In the genomic region with DNA sequence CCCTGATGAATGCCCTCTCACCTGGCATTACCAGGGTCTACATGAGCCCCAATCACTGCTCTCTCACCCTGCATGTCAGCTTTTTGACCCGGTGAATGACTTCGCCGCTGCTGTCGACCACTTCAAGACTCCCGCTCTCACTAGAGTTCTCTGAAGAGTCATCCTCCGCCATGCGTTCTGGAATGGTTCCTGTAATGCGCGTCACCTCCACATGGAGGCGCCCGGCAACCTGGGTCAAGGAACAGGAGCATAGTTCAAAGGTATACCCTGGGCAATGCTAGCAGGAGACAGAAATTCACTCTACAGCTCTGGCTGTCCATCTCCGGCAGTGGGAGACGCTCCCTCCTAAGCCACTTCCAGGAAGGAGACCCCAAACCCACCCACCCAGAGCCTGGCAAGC, we compare ENCODE assay signal across 13 mouse cellular contexts.
DNase-seq lines count a peak whose midpoint lies in the region; ATAC-seq and TF ChIP-seq lines count a peak whose summit lies in the region.
"Had no signal": no experiment of that assay in that cellular context is flagged by ENCODE, and none has a peak within 500 bp of the region (broad histone marks: within the 10 kb centered on the region; RNA-seq: fewer than 3 reads in every experiment).

No protein-coding gene starts in this region.

- no peak for DNase-seq in cerebellum, adult 2 months
- no peak for DNase-seq in cerebellum, adult 18-20 months
- DNase-seq in left cerebral cortex, adult 2 months (ENCODE audit: extremely low spot score in 1 of 2, low spot score in 2 of 2), result no peak
- no peak for DNase-seq in left cerebral cortex, adult 18-20 months (ENCODE audit: low spot score in 2 of 2)
- DNase-seq in MEL (ENCODE audit: low read depth, low spot score) (no peak), adipocyte (ENCODE audit: low spot score) (no peak)
- no peak for DNase-seq in frontal cortex, postnatal 14 days (ENCODE audit: low spot score in 2 of 2)
- DNase-seq: kidney, adult 8-10 months had no signal

- no peak overlapping the region for H3K9ac ChIP-seq in MEL (ENCODE audit: control insufficient read depth, low read depth, low read length, poor library complexity, severe bottlenecking)
- H3K9ac ChIP-seq: heart, embryonic 13.5 days; midbrain, embryonic 12.5 days; neural tube, embryonic 15.5 days had no signal

- no peak for TF ChIP-seq POLR2A in cerebellum, adult 2 months (IDR thresholded peaks at IDR 0.05; ENCODE audit: borderline replicate concordance, insufficient read depth, low read length)
- TF ChIP-seq POLR2A in MEL (IDR thresholded peaks at IDR 0.05; ENCODE audit: control insufficient read depth in 1 of 2, insufficient read depth in 1 of 2, low read depth in 1 of 2, low read length in 2 of 2, poor library complexity in 1 of 2), result no peak

- TF ChIP-seq EP300 in MEL (IDR thresholded peaks at IDR 0.05; ENCODE audit: low read depth in 1 of 2, low read length in 2 of 2), result no peak

- no peak overlapping the region for H3K27ac ChIP-seq in cerebellum, adult 2 months (ENCODE audit: insufficient read depth, low read length)
- no peak overlapping the region for H3K27ac ChIP-seq in left cerebral cortex, adult 2 months
- no peak overlapping the region for H3K27ac ChIP-seq in MEL (ENCODE audit: control insufficient read depth, low read depth, low read length)
- H3K27ac ChIP-seq: heart, embryonic 13.5 days; midbrain, embryonic 12.5 days; neural tube, embryonic 15.5 days had no signal

- TF ChIP-seq RAD21 in MEL (IDR thresholded peaks at IDR 0.05; ENCODE audit: low read depth, low read length), result no peak

- no peaks in the 10 kb centered on the region for H3K27me3 ChIP-seq in cerebellum, adult 2 months (ENCODE audit: control insufficient read depth, insufficient read depth, low read length)
- no peaks in the 10 kb centered on the region for H3K27me3 ChIP-seq in MEL (ENCODE audit: control insufficient read depth in 1 of 2, insufficient read depth in 2 of 2, low read length in 2 of 2)
- H3K27me3 ChIP-seq: heart, embryonic 13.5 days; midbrain, embryonic 12.5 days; neural tube, embryonic 15.5 days had no signal

- H3K9me3 ChIP-seq in MEL (replicated peaks; ENCODE audit: insufficient read depth, low read length), result no peaks in the 10 kb centered on the region
- H3K9me3 ChIP-seq: heart, embryonic 13.5 days; midbrain, embryonic 12.5 days; neural tube, embryonic 15.5 days had no signal

- intact Hi-C loops in left cerebral cortex, adult 2 months (cut with DNase I), result no loop called here

- ATAC-seq in megakaryocyte-erythroid progenitor cell, adult 5-6 weeks (replicated peaks; ENCODE audit: low FRiP score, low TSS enrichment, poor library complexity, severe bottlenecking), result peak; percentile 60; the same call in 1 of the 2 replicates
- ATAC-seq: forebrain, embryonic 14.5 days had no signal

- no peaks in the 10 kb centered on the region for H3K36me3 ChIP-seq in MEL (ENCODE audit: control insufficient read depth in 1 of 2, insufficient read depth in 2 of 2, low read length in 2 of 2)

- no peak overlapping the region for H3K4me3 ChIP-seq in cerebellum, adult 2 months (replicated peaks; ENCODE audit: insufficient read depth, low read depth, low read length)
- H3K4me3 ChIP-seq in left cerebral cortex, adult 2 months, result no peak overlapping the region
- H3K4me3 ChIP-seq in MEL (ENCODE audit: control insufficient read depth in 1 of 2, insufficient read depth in 1 of 2, low read depth in 2 of 2, low read length in 2 of 2), result no peak overlapping the region
- H3K4me3 ChIP-seq: heart, embryonic 13.5 days; midbrain, embryonic 12.5 days; neural tube, embryonic 15.5 days had no signal

- H3K79me2 ChIP-seq in MEL (ENCODE audit: control insufficient read depth, insufficient read depth, low read length, poor library complexity), result no peaks in the 10 kb centered on the region

- no peaks in the 10 kb centered on the region for H3K4me1 ChIP-seq in cerebellum, adult 2 months (ENCODE audit: control insufficient read depth, insufficient read depth, low read length)
- H3K4me1 ChIP-seq in MEL (ENCODE audit: control insufficient read depth in 1 of 2, insufficient read depth in 2 of 2, low read length in 2 of 2), result no peaks in the 10 kb centered on the region; a peak in 1 of 4 replicates
- H3K4me1 ChIP-seq: midbrain, embryonic 12.5 days; neural tube, embryonic 15.5 days had no signal

- peak; percentile 23; the same call in 1 of the 2 replicates for TF ChIP-seq CTCF in cerebellum, adult 2 months (IDR thresholded peaks at IDR 0.05; ENCODE audit: borderline replicate concordance, insufficient read depth, low read depth, low read length)
- TF ChIP-seq CTCF in left cerebral cortex, adult 2 months (IDR thresholded peaks at IDR 0.05), result peak; percentile 9
- TF ChIP-seq CTCF in MEL (IDR thresholded peaks at IDR 0.05 in 2 of 3, conservative IDR thresholded peaks at IDR 0.05 in 1 of 3; ENCODE audit: control insufficient read depth in 1 of 3, insufficient read depth in 1 of 3, low read depth in 2 of 3, low read length in 3 of 3, poor library complexity in 1 of 3, severe bottlenecking in 1 of 3), result peak; percentile 20 to 48 (median 39); a peak in 4 of 6 replicates

- WGBS in cerebellum, adult 2 months, result 87% methylated on average over 13 of the region's 13 CpGs

TF ChIP-seq in MEL, 35 proteins besides CTCF, POLR2A, EP300 and RAD21:
- peak; percentile 21 for TF ChIP-seq SMC3 (IDR thresholded peaks at IDR 0.05; ENCODE audit: low read depth, low read length)
- TF ChIP-seq BHLHE40 (IDR thresholded peaks at IDR 0.05; ENCODE audit: borderline replicate concordance, low read depth, low read length), result no peak
